Mouse (Mus musculus) adipose tissue, adult 10 weeks (tissue): Measurements from ENCODE around the gene Timm8b. TPM values are rescaled to one million over a fixed set of nuclear protein-coding genes. Genes with fewer than 3 reads are reported as not detected.

ENCODE experiments used
- polyA plus RNA-seq: library from polyadenylated mRNA; stranded (reverse); fragments of 350-450 nt; fragmentation: Illumina TruSeq; extraction: RNeasy Lipid Tissue Mini Kit (QIAGEN cat#74804); gene quantifications from one replicate; pipeline ENCODE4 v1.2.3, GENCODE M21; 2014; ENCODE audit warnings: low read depth, low replicate concordance

Timm8b gene
- polyA plus RNA-seq: 241 TPM

GRCm38 (mm10) chr9:50603189-50603997 lies at the start of gene Timm8b, which contains the start of gene Sdhd:
Gene Timm8b (plus strand): TSS chr9:50603910.
Gene Sdhd (minus strand): TSS chr9:50603812.

GRCm38 (mm10) chr9:50554241-50555093 lies 49.2 kb upstream of the Timm8b start, which contains the start of gene Il18:
Gene Il18 (plus strand): TSS chr9:50554827.

GRCm38 (mm10) chr9:50555094-50555446 lies 48.6 kb upstream of the Timm8b start, which contains the start of gene Bco2:
Gene Bco2 (minus strand): TSS chr9:50555181.

GRCm38 (mm10) chr9:50561145-50561917 lies 42.4 kb upstream of the Timm8b start, which contains the start of gene Tex12:
Gene Tex12 (minus strand): TSS chr9:50561325.

DNA sequence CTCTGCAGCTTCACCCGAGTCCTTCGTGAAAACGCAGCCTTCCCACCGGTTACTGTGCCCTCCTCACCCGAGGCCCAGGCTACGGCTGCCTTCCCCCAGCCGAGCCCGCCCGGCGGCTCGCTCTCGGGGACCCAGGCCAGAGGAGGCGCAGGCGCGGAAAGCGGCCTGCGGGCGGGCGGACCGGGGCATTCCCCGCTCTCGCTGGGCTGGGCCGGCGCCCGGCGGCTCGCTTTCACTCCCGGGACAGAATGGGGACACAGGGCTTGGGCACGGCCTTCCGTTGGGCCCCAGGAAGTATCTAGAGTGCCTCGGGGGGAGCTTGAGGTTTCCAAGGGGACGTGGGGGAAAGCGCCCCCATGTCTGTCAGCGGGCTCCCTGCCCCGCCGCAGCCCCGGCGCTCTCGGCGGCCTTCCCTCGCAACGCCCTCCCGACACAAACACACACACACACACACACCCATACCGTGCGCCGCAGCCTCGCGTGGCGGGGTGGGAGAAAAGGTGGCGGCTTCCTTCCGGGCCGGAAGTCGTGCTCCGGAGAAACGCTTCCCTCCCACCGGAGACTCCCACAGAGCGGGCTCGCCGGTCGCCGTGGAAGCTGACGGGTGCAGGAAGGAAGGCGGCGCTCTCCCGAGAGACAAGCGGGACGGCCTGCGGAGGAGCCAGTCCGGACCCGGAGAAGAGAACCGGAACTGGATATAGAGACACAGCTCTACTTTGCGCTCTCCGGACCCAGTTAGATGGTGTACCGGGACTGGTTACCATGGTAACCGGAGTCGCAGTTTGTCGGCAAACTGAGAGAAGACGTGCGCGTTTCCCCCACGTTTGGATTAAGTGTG lies 13.3 kb downstream of the Timm8b start, which contains the start of the genes Pih1d2 and Nkapd1:
Gene Pih1d2 (plus strand): TSS at position 556 of the 838 bp plus-strand sequence.
Gene Nkapd1 (minus strand): TSS at position 699 of the 838 bp plus-strand sequence.

Other genes with a start within 250 kb of the Timm8b start
- gene Plet1, start 109.4 kb upstream of the Timm8b start, polyA plus RNA-seq: 31.1 TPM
- 103 TPM for gene Pts, start 75.2 kb upstream of the Timm8b start, polyA plus RNA-seq
- gene Il18, start 49.1 kb upstream of the Timm8b start, polyA plus RNA-seq: 8.4 TPM
- gene Bco2, start 48.7 kb upstream of the Timm8b start, polyA plus RNA-seq: 1.3 TPM
- not detected for gene Tex12, start 42.6 kb upstream of the Timm8b start, polyA plus RNA-seq
- gene Sdhd, start 98 bp upstream of the Timm8b start, polyA plus RNA-seq: 177 TPM
- 6.5 TPM for gene Pih1d2, start 13.4 kb downstream of the Timm8b start, polyA plus RNA-seq
- 16.4 TPM for gene Nkapd1, start 13.6 kb downstream of the Timm8b start, polyA plus RNA-seq
- gene Dlat, start 55.9 kb downstream of the Timm8b start, polyA plus RNA-seq: 58.6 TPM
- 3.1 TPM for gene Dixdc1, start 135.6 kb downstream of the Timm8b start, polyA plus RNA-seq
- 22.5 TPM for gene 2310030G06Rik, start 142.6 kb downstream of the Timm8b start, polyA plus RNA-seq
- 80.6 TPM for gene Cryab, start 147.4 kb downstream of the Timm8b start, polyA plus RNA-seq
- gene Hspb2, start 148.4 kb downstream of the Timm8b start, polyA plus RNA-seq: 7.4 TPM
- gene Fdxacb1, start 164.3 kb downstream of the Timm8b start, polyA plus RNA-seq: 6.6 TPM
- 29.2 TPM for gene Alg9, start 171.1 kb downstream of the Timm8b start, polyA plus RNA-seq
- 114 TPM for gene 1110032A03Rik, start 171.6 kb downstream of the Timm8b start, polyA plus RNA-seq
- gene Ppp2r1b, start 241.4 kb downstream of the Timm8b start, polyA plus RNA-seq: 71.4 TPM